In genomic region chr13:59811581-59811980, GRCm38 (mm10) we compare ENCODE assay signal across 25 mouse cellular contexts. TPM values are rescaled to one million over a fixed set of nuclear protein-coding genes. Genes with fewer than 3 reads are reported as not detected.
"Had no signal": no experiment of that assay in that cellular context is flagged by ENCODE, and none has a peak within 500 bp of the region (broad histone marks: within the 10 kb centered on the region; RNA-seq: fewer than 3 reads in every experiment).

No protein-coding gene starts in this region.

- H3K4me1 ChIP-seq: neural tube, embryonic 12.5 days; neural tube, embryonic 13.5 days; neural tube, embryonic 15.5 days; stomach, embryonic 15.5 days had no signal

- H3K9ac ChIP-seq: neural tube, embryonic 12.5 days; neural tube, embryonic 13.5 days; neural tube, embryonic 15.5 days; stomach, embryonic 15.5 days had no signal

- H3K27ac ChIP-seq: neural tube, embryonic 12.5 days; neural tube, embryonic 13.5 days; neural tube, embryonic 15.5 days; stomach, embryonic 15.5 days; stomach, postnatal 0 days had no signal

- DNase-seq: retina, postnatal 1 day; right cerebral cortex, adult 18-20 months; right cerebral cortex, postnatal 14 days; right cerebral cortex, postnatal 25 days; right cerebral cortex, postnatal 4 days; spleen, adult 18-20 months; thymus, adult 18-20 months; thymus, adult 2 months; thymus, postnatal 14 days; thymus, postnatal 25 days; thymus, postnatal 36 days; thymus, postnatal 4 days had no signal

- H3K4me3 ChIP-seq: neural tube, embryonic 12.5 days; neural tube, embryonic 13.5 days; neural tube, embryonic 15.5 days; stomach, embryonic 15.5 days had no signal

- H3K4me2 ChIP-seq: neural tube, embryonic 12.5 days; neural tube, embryonic 13.5 days; neural tube, embryonic 15.5 days; stomach, embryonic 15.5 days had no signal

- H3K27me3 ChIP-seq: neural tube, embryonic 12.5 days; neural tube, embryonic 13.5 days; neural tube, embryonic 15.5 days; stomach, embryonic 15.5 days had no signal

- H3K9me3 ChIP-seq: neural tube, embryonic 12.5 days; neural tube, embryonic 13.5 days; neural tube, embryonic 15.5 days; stomach, embryonic 15.5 days had no signal

RNA-seq across cellular contexts. Expression of gene Gm49354, which starts 29.5 kb away (rescaled TPM):
- polyA plus RNA-seq: neural tube, embryonic 12.5 days; neural tube, embryonic 13.5 days; neural tube, embryonic 14.5 days; neural tube, embryonic 15.5 days; small intestine, adult 2 months; spleen, adult 2 months; stomach, embryonic 14.5 days; stomach, embryonic 15.5 days; stomach, embryonic 16.5 days; stomach, postnatal 0 days; testis, adult 2 months; thymus, adult 2 months; thymus, postnatal 0 days; urinary bladder, adult 2 months had no signal
